Mouse (Mus musculus) hindbrain, embryonic 16.5 days (tissue): ENCODE results near the gene Mctp1. TPM values are rescaled to one million over a fixed set of nuclear protein-coding genes. Genes with fewer than 3 reads are reported as not detected.
"Not testable (repeated sequence)": the region's sequence is repeated elsewhere in the genome, so short reads cannot be mapped to it uniquely, and the experiment has no call there.

Experiments used
- ATAC-seq: fragments of 200-750 bp; cut with Nextera tagmentation; 2 replicates; pipeline ENCODE4 v1.8.0; 2017; ENCODE audit warnings: moderate TSS enrichment, moderate library complexity
- H3K27ac ChIP-seq: fragments of 300-500 bp; sonication (generic); 2 replicates; pipeline ENCODE4 v1.5.1; 2014; ENCODE audit warnings: low read depth, mild to moderate bottlenecking, control low read depth, low read length, moderate library complexity
- H3K27me3 ChIP-seq: fragments of 300-500 bp; sonication (generic); replicated peaks from 2 replicates; pipeline ENCODE4 v1.6.1; 2014; ENCODE audit warnings: low read length; ENCODE audit not compliant: control insufficient read depth, insufficient read depth
- H3K36me3 ChIP-seq: fragments of 300-500 bp; sonication (generic); 2 replicates; pipeline ENCODE4 v1.6.1; 2014; ENCODE audit warnings: mild to moderate bottlenecking, low read length, moderate library complexity, mixed read lengths; ENCODE audit not compliant: control insufficient read depth, insufficient read depth
- H3K4me1 ChIP-seq: fragments of 300-500 bp; sonication (generic); 2 replicates; pipeline ENCODE4 v1.6.1; 2014; ENCODE audit warnings: low read depth, low read length; ENCODE audit not compliant: control insufficient read depth, insufficient read depth
- H3K4me2 ChIP-seq: fragments of 300-500 bp; sonication (generic); 2 replicates; pipeline ENCODE4 v1.6.1; 2014; ENCODE audit warnings: mild to moderate bottlenecking, low read length, control low read depth, moderate library complexity
- H3K4me3 ChIP-seq: fragments of 300-500 bp; sonication (generic); 2 replicates; pipeline ENCODE4 v1.5.1; 2014; ENCODE audit warnings: mild to moderate bottlenecking, low read length, control low read depth, moderate library complexity
- H3K9ac ChIP-seq: fragments of 300-500 bp; sonication (generic); 2 replicates; pipeline ENCODE4 v1.6.1; 2014; ENCODE audit warnings: low read depth, mild to moderate bottlenecking, control low read depth, low read length, moderate library complexity
- H3K9me3 ChIP-seq: fragments of 300-500 bp; sonication (generic); 2 replicates; pipeline ENCODE4 v1.6.1; 2014; ENCODE audit warnings: mild to moderate bottlenecking, low read length, moderate library complexity; ENCODE audit not compliant: control insufficient read depth
- WGBS: fragments of 180-500 bp; shearing (Covaris S2); extraction: QIAGEN DNeasy Blood & Tissue Kit; methylation state at CpG from one replicate; pipeline ENCODE4 v1.1.7; 2014; 5-methylcytosine and 5-hydroxymethylcytosine counted together
- polyA plus RNA-seq: library from polyadenylated mRNA; unstranded; fragments of >200 nt; fragmentation: Nextera tagmentation; extraction: Ambion mirVana; gene quantifications from 2 replicates; pipeline ENCODE4 v1.2.1, GENCODE M21; 2015

The Mctp1 gene
- polyA plus RNA-seq, 1 experiment from 2014 or later, result 4.1 TPM

DNA sequence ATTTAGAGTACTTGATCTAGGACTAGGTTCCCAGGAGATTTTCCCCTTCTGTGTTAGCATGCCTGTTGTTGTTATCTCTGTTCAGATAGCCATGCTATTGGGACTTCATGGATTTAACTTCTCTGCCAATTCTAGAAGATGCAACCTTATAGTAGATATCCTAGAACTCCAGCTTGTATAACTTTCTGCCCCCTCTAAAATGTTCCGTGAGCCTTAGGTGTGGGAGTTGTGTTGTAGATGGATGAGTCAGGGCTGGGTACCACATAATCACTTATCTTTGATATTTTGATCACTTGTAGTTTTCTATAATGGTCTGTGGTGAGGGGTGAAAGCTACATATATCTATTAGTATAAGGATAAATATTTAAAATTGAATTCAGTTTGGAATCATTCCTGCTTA is 54.4 kb downstream of the Mctp1 start:
- Histone ChIP-seq H3K4me1 (no peaks in the 10 kb centered on the region), H3K27me3 (no peaks in the 10 kb centered on the region), H3K9me3 (no peaks in the 10 kb centered on the region), H3K4me3 (no peak overlapping the region), H3K9ac (no peak overlapping the region), H3K27ac (no peak overlapping the region), H3K36me3 (no peaks in the 10 kb centered on the region), H3K4me2 (no peak overlapping the region)
- no peak for ATAC-seq
- 91% methylated on average over 1 of the region's 1 CpGs for WGBS

DNA sequence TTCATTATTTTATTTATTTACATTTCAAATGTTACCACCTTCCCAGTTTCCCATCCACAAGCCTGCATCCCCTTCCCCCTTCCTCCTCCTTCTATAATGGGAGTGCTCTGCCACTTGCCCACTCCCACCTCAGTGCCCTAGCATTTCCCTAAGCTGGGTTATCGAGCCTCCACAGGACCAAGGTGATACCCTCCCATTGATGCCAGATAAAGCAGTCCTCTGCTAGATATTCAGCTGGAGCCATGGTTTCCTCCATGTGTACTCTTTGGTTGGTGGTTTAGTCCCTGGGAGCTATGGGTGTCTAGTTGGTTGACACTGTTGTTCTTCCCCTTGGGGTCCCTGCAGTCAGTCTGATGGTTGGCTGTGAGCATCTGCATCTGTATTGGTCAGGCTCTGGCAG is 61.7 kb downstream of the Mctp1 start:
- Histone ChIP-seq H3K27me3 (no peaks in the 10 kb centered on the region), H3K4me1 (no peaks in the 10 kb centered on the region), H3K9me3 (no peaks in the 10 kb centered on the region), H3K36me3 (no peaks in the 10 kb centered on the region), H3K27ac (no peak overlapping the region), H3K4me3 (no peak overlapping the region), H3K4me2 (no peak overlapping the region), H3K9ac (no peak overlapping the region)
- 80% methylated on average over 1 of the region's 1 CpGs for WGBS
- no peak for ATAC-seq

DNA sequence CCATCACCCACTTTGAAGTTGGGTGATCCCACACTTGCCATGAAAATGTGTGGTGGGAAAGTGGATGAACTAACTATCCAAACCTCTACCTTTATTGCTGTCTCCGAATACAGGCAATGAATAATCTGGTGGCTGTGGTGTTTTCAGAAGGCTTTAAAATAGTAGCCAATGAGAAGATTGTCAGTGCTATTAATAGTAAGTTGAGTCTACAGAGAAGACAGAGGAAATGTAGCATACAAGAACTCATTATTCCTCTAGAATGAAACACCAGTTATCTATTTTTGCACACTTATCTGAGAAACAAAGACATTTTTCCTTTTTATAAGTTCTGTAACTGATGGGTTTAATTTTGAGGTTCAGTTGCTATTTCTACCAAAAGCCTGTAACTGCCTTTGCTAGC is 63.2 kb downstream of the Mctp1 start:
- H3K36me3 ChIP-seq, result no peaks in the 10 kb centered on the region
- no peaks in the 10 kb centered on the region for H3K27me3 ChIP-seq
- H3K9ac ChIP-seq, result no peak overlapping the region
- no peak overlapping the region for H3K4me3 ChIP-seq
- H3K9me3 ChIP-seq, result no peaks in the 10 kb centered on the region
- no peak overlapping the region for H3K4me2 ChIP-seq
- 89% methylated on average over 1 of the region's 1 CpGs for WGBS
- H3K4me1 ChIP-seq, result no peaks in the 10 kb centered on the region
- no peak for ATAC-seq
- no peak overlapping the region for H3K27ac ChIP-seq

DNA sequence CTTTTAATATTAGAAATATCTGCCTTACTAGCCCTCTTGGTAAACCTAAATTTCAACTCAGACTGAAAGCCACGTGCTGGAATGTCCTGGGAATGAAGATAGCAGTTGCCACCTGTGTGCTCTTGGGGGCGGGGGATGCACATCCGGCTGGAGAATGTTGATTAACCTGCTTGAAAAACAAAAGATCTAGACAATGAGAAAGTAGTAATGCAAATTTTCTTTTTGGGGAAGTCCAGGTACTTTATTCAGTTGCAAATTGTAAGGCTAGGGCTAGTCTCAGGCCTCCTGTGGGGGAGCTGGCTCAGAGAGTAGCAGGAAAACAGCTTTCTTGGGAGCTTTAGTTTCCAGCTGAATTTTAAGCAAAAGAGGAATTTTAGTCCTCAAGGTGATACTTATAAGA is 67.2 kb downstream of the Mctp1 start:
- H3K4me1 ChIP-seq, ATAC-seq, H3K9me3 ChIP-seq, H3K27ac ChIP-seq, H3K9ac ChIP-seq, H3K36me3 ChIP-seq, H3K4me2 ChIP-seq, H3K4me3 ChIP-seq, H3K27me3 ChIP-seq: not testable (repeated sequence)
- 73% methylated on average over 3 of the region's 3 CpGs for WGBS

DNA sequence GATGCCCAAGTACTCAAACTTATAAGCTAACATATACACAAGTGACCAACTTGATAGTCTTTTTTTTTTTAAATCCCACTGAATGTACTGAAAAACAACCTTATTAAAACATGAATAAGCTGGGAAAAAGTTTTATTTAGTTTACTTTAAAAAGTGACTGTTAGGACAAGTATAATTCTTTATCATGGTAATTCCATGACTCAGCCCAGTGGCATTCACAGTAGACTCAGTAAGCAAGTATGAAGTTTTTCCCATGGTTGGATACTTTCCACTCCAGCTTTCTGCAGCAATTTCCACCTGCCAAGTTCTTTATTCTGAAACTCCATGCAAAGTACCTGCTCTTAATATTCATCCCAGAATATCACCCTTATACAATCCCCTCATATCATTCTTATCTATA is 97.3 kb downstream of the Mctp1 start:
- no peaks in the 10 kb centered on the region for H3K27me3 ChIP-seq

DNA sequence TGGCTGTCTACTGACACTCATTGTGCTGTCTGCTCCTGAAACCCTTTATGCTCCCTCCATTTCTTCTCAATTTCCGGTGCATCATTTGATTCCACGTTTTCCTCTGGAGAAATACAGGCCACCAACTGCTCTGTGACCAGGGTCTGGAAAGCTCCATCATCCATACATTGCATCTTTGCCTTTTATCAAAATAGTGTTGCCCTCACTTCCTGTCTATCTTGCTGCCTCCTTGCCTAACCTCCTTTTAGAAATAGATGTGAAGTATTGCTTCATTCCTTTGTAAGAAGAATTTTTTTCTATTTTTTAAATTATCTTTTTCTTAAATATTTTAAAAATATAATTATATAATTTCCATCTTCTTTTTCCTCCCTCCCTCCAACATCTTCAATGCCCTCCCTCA is 98.7 kb downstream of the Mctp1 start:
- H3K9me3 ChIP-seq, result no peaks in the 10 kb centered on the region
- WGBS, result 79% methylated on average over 2 of the region's 2 CpGs
- no peaks in the 10 kb centered on the region for H3K27me3 ChIP-seq
- H3K4me1 ChIP-seq, result no peaks in the 10 kb centered on the region
- ATAC-seq, result no peak
- H3K36me3 ChIP-seq, result no peaks in the 10 kb centered on the region
- no peak overlapping the region for H3K9ac ChIP-seq
- no peak overlapping the region for H3K27ac ChIP-seq
- no peak overlapping the region for H3K4me2 ChIP-seq
- H3K4me3 ChIP-seq, result no peak overlapping the region

More for the DNA sequence above, 97.3 kb downstream of the Mctp1 start:
- Histone ChIP-seq H3K27ac (no peak overlapping the region), H3K4me2 (no peak overlapping the region), H3K36me3 (no peaks in the 10 kb centered on the region), H3K9ac (no peak overlapping the region), H3K4me1 (no peaks in the 10 kb centered on the region), H3K4me3 (no peak overlapping the region), H3K9me3 (no peaks in the 10 kb centered on the region)
- no peak for ATAC-seq

DNA sequence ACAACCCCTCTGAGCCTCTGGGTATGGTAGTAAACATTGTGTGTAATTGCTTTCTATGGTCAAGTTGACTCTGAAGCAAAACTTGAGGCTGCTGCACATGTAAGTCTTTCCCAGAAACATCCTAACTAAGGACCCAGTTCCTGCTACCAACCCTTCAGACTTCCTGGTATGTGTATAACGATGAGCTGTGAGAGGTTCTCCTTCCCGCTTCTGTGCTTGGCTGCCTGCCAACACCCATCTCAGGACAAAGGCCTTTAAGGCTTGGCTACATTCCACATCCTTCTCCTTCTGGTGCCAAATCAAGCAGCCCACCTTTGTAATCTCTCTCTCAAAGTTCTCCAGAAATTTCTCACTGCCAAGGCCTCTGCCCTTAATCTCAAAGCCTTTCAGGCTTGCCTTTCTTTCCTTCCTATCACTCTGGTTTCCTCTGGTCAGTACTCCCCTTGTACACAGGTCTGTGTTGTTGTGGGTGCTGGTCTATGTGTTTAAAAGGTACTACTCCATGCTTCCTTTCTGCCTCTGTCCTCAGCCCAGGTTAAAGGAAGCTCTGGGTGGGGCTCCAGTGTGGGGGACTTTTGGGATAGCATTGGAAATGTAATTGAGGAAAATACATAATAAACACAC is 99.9 kb downstream of the Mctp1 start:
- no peaks in the 10 kb centered on the region for H3K9me3 ChIP-seq
- 25% methylated on average over 2 of the region's 2 CpGs for WGBS
- H3K9ac ChIP-seq, result no peak overlapping the region
- H3K27me3 ChIP-seq, result no peaks in the 10 kb centered on the region
- H3K4me2 ChIP-seq, result no peak overlapping the region
- H3K4me1 ChIP-seq, result no peaks in the 10 kb centered on the region
- no peak overlapping the region for H3K27ac ChIP-seq
- no peaks in the 10 kb centered on the region for H3K36me3 ChIP-seq
- peak; percentile 60; the same call in 1 of the 2 replicates for ATAC-seq
- H3K4me3 ChIP-seq, result no peak overlapping the region

DNA sequence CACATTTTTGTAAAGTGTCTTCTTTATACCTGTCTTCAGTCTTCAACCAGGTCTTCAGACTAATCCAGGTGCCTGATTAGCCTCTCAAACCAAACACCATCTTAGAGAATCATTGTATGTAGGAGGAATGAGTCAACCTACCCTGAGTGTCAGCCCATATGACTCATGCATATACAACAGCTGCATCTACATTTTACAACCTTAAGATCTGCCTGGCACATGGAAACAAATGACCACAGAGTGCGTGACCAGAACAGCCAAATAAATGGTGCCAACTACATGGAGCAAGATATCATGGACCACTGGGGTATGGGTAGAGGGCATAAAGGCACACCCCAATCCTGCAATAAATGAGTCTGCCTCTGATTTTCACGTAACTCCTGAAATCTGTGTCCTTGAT is 131.6 kb downstream of the Mctp1 start:
- Histone ChIP-seq H3K9ac (no peak overlapping the region), H3K4me3 (no peak overlapping the region), H3K27me3 (no peaks in the 10 kb centered on the region), H3K9me3 (no peaks in the 10 kb centered on the region), H3K4me1 (no peaks in the 10 kb centered on the region), H3K27ac (no peak overlapping the region), H3K4me2 (no peak overlapping the region), H3K36me3 (no peaks in the 10 kb centered on the region)
- 85% methylated on average over 2 of the region's 2 CpGs for WGBS
- ATAC-seq, result no peak

DNA sequence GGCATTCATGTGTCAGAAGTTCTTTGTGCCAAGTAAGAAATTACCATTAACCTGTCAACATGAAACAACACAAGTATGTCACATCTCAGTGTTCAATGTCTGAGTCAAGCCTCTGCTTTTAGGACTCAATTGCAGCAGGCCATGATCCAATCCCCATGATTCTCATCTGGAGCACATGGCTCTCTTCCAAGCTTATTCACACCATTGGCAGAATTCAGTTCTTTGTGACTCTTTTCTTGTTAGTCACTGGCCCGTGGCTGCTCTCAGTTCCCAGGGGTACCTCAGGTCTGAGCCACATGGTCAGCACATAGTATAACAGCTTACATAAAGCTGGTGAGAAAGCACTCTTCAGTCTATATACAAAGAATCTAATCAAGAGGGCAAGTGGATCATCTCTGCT is 138.8 kb downstream of the Mctp1 start:
- H3K36me3 ChIP-seq, result no peaks in the 10 kb centered on the region
- WGBS, result 41% methylated on average over 1 of the region's 1 CpGs
- ATAC-seq, result no peak
- no peak overlapping the region for H3K27ac ChIP-seq
- no peak overlapping the region for H3K9ac ChIP-seq
- H3K9me3 ChIP-seq, result no peaks in the 10 kb centered on the region
- H3K4me1 ChIP-seq, result no peaks in the 10 kb centered on the region
- H3K4me3 ChIP-seq, result no peak overlapping the region
- H3K4me2 ChIP-seq, result no peak overlapping the region
- H3K27me3 ChIP-seq, result no peaks in the 10 kb centered on the region

DNA sequence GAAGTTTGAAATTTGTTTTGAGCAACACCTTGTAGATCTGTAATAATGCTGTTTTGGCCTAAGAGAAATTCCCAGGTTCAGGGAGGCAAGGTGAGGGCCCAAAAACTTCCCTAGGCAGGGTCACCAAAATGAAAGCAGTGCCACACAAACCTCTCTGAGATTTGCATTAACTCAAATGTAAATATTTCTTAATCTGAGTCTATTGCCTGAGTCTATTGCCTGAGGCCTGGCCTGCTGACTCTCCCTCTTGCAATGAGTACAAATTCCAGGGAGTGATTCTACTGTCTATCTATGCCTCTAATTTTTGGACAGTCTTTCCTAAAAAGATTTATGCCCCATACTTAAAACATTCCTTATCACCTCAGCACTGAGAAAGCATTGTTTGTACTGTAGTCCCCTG is 143.0 kb downstream of the Mctp1 start:
- H3K4me3 ChIP-seq, result no peak overlapping the region
- H3K4me2 ChIP-seq, result no peak overlapping the region
- no peaks in the 10 kb centered on the region for H3K9me3 ChIP-seq
- no peak overlapping the region for H3K27ac ChIP-seq
- H3K27me3 ChIP-seq, result no peaks in the 10 kb centered on the region
- H3K36me3 ChIP-seq, result no peaks in the 10 kb centered on the region
- no peak overlapping the region for H3K9ac ChIP-seq
- no peak for ATAC-seq
- H3K4me1 ChIP-seq, result no peaks in the 10 kb centered on the region
